Comparison of ENCODE assay signal across 24 mouse cellular contexts in genomic region chr19:47153767-47154166, GRCm38 (mm10). TPM values are rescaled to one million over a fixed set of nuclear protein-coding genes. Genes with fewer than 3 reads are reported as not detected.
"Had no signal": no experiment of that assay in that cellular context is flagged by ENCODE, and none has a peak within 500 bp of the region (broad histone marks: within the 10 kb centered on the region; RNA-seq: fewer than 3 reads in every experiment).

No protein-coding gene starts in this region.

- DNase-seq: retina, postnatal 1 day; right cerebral cortex, adult 18-20 months; right cerebral cortex, postnatal 14 days; right cerebral cortex, postnatal 25 days; right cerebral cortex, postnatal 4 days; spleen, adult 18-20 months; thymus, adult 18-20 months; thymus, adult 2 months; thymus, postnatal 14 days; thymus, postnatal 25 days; thymus, postnatal 36 days; thymus, postnatal 4 days had no signal

- H3K27ac ChIP-seq: neural tube, embryonic 13.5 days; neural tube, embryonic 15.5 days; stomach, embryonic 15.5 days; stomach, postnatal 0 days had no signal

- H3K9ac ChIP-seq: neural tube, embryonic 13.5 days; neural tube, embryonic 15.5 days; stomach, embryonic 15.5 days had no signal

- H3K4me1 ChIP-seq: stomach, embryonic 15.5 days had no signal

- H3K27me3 ChIP-seq: neural tube, embryonic 15.5 days; stomach, embryonic 15.5 days had no signal

- H3K9me3 ChIP-seq: neural tube, embryonic 13.5 days; neural tube, embryonic 15.5 days; stomach, embryonic 15.5 days had no signal

- H3K36me3 ChIP-seq: neural tube, embryonic 13.5 days; neural tube, embryonic 15.5 days; stomach, embryonic 15.5 days had no signal

- H3K4me3 ChIP-seq: neural tube, embryonic 13.5 days; neural tube, embryonic 15.5 days; stomach, embryonic 15.5 days had no signal

- H3K4me2 ChIP-seq: neural tube, embryonic 13.5 days; neural tube, embryonic 15.5 days; stomach, embryonic 15.5 days had no signal

RNA-seq across cellular contexts. Expression of gene Calhm3, which starts 3.8 kb away (rescaled TPM):
- polyA plus RNA-seq: neural tube, embryonic 13.5 days; neural tube, embryonic 15.5 days; spleen, adult 2 months; stomach, embryonic 14.5 days; stomach, embryonic 15.5 days; stomach, embryonic 16.5 days; stomach, postnatal 0 days; urinary bladder, adult 2 months had no signal

RNA-seq across cellular contexts. Expression of gene Calhm1, which starts 9.7 kb away (rescaled TPM):
- polyA plus RNA-seq: neural tube, embryonic 13.5 days; neural tube, embryonic 14.5 days; neural tube, embryonic 15.5 days; small intestine, adult 2 months; spleen, adult 2 months; stomach, embryonic 14.5 days; stomach, embryonic 15.5 days; stomach, embryonic 16.5 days; stomach, postnatal 0 days; testis, adult 2 months; thymus, adult 2 months; thymus, postnatal 0 days; urinary bladder, adult 2 months had no signal
